Mouse (Mus musculus) v-Abl transformed pro-B cells (cell line): ENCODE results near the gene Lrrc8a.

Experiments used
- in situ Hi-C, 2 experiments: fragments of 400-800 bp; cut with MboI; formaldehyde crosslinking; loops; one replicate each; pipeline ENCODE4 v1.15.1; 2025; ENCODE audit not compliant: unreplicated experiment in 2 of 2

Gene Lrrc8a

DNA sequence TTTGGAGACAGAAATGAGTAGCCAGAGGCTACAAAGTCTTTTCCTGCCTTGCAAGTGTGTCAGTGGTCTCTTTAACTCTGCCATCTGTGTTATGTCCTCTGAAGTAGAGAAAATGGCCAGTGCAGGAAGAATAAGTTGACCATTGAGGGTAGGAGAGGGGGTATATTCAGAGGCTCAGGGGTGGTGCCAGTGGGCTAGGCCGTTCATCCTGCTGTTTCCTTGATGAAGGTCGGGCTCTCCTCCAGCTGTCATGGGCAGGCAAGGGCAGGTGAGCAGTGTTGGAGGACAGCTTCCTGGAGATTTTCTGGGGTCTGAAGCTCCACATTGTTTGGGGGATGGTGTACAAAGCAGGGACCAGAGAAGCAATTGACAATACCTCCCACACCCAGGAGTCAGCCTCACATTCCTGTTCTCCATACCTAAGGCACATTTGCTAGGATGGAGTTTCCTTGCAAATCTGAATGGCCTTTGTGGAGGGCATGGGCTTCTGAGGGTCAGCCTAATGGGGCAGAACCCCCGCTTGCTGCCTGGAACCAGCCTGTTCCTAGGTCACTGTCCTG, 1.5 kb downstream of the Lrrc8a start:
- in situ Hi-C loops, result no loop called here

DNA sequence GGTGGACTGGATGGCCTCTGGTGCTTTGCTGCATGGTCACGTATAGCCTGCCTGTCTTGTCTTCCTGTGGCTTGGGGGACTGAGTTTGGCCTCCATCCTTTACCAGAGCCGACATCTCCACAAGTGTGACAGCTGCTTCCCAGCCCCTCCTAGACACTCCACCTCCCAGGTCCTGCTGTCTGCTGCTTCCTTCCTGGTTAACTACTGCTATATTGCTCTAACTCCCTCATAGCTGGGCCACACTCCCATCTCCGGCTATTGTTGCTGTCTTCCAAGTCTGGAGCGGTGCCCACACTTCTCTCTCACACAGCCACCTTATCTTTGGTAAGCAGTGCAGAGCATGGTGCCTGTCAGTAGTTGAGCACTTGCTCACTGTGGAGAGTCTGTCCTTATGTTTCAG, 2.3 kb downstream of the Lrrc8a start:
- in situ Hi-C loops, result no loop called here

DNA sequence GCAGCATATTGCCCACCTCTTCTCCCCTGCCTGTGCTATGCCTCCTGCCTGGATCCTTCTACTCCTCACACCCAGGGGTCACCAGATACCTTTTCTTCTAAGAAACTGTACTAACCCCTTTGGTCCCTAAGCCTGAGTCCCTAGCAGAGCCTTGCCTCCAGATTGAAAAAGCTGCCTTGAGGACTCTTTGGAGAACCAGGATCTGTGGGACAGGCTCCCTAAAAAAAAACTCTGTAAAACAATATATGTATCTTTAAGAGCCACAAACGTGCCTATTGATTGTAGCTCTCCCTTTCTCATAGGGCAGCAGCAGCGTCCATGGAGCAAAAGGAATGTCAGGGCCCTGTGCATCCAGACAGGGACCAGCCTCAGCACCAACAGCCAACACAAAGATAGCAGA, 2.8 kb downstream of the Lrrc8a start, which contains the start of gene Gm28035:
Gm28035 (plus strand) TSS at position 301 of the 400 bp plus-strand sequence.
- in situ Hi-C loops, result no loop called here

DNA sequence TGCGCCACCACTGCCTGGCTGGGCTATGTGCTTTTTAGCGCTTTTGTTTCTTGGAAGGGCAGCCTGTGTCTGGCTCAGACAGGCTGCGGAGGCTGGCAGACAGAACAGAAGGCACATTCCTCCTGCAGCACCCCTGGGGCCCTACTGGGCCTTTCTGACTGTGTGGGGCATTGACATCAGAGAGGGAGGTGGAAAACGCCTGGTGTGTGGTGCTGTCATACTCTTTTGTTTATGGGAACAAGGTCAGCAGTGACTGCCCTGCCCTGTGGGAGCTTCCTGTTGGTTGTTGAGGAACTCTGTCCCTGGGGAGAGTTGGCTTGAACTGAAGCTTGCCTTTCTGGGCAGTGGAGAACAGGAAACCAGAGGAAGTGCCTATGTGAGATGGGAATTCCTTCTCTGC, 5.0 kb downstream of the Lrrc8a start:
- in situ Hi-C loops, result no loop called here

- in situ Hi-C loops, result no loop called here
These were observed 5.9 kb downstream of the Lrrc8a start for GRCm38 (mm10) chr2:30243391-30243790.

DNA sequence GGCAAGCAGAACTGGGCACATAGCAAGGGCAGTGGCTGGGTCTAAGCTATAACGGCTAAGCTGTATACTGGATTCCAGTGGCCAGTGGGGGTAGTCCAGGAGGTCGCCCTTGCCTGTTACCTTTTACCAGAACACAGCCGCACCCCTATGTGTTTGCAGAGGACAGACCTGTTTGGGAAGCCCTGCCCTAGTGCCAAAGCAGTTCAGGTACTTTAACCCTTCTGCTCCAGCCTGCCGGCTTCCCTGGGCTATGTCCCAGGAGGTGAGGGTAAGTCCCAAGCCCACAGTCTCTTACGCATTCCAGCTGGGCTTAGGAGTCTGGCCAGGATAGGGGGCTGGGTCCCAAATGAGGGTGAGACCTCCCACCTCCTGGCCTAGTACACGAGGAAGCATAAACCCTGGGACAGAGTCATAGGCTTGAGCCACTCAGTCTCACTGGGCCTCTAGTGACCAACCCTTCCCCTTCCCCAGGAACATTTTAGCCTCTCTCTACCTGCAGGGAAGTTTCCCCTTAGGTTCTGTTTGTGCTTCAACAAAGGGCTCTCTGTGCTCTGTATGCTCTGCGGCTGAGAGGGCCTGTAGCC, 7.2 kb downstream of the Lrrc8a start:
- in situ Hi-C loops, result no loop called here

DNA sequence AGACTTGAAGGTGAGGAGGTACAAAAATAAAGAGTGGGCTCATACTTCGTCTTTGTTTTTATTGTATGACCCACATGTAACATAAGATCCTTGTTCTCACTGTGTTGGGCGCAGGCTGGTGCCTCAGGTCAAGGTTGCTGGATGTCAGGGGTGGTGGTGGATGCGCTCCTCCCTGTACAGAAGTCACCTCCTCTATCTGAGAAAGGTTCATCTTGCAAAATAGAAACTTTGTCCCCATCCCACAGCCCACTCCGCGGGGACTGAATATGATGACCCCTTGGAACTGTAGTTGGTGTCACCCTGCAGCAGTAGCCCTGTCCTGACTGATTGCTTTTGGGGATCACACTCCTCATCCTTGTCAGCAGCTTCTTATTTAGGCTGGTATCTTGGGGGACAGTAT, 9.5 kb downstream of the Lrrc8a start:
- in situ Hi-C loops, result no loop called here

GRCm38 (mm10) chr2:30247681-30248080, 10.2 kb downstream of the Lrrc8a start:
- in situ Hi-C loops, result no loop called here

- in situ Hi-C loops, result no loop called here
These were observed 11.7 kb downstream of the Lrrc8a start for GRCm38 (mm10) chr2:30249182-30249581.

GRCm38 (mm10) chr2:30250166-30251128, 12.9 kb downstream of the Lrrc8a start:
- in situ Hi-C loops, result no loop called here

DNA sequence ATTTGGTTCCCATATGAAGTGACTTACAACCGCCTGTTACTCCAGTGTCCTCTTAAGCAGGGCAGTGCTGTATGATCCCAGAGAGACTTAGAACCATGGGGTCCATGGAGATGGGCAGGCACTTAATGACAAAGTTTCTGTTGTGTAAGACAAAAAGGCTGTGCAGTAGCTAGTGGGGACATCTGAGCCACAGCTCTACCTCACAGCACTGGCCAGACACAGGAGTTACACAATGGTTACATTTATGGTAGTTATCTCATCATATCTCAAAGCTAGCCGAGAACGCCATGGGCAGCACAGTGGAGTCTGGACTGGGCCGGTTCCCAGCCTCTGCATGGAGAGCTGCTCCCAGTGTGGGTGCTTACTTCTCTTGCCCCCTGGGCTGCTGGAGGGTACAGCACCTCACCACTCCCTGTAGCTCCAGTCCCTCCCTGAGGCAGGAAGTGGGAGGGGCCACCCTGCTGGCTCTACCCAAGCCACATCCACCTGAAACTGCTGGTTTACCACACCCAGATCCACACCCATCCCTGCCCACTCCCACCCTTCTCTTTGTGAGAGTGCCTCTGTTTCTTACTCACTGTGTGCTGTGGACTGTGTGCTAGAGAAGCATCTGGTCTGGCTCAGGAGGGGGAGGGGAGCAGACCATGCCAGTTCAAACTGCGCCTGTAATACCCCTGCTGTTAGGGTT, 14.0 kb downstream of the Lrrc8a start:
- in situ Hi-C loops, result no loop called here

DNA sequence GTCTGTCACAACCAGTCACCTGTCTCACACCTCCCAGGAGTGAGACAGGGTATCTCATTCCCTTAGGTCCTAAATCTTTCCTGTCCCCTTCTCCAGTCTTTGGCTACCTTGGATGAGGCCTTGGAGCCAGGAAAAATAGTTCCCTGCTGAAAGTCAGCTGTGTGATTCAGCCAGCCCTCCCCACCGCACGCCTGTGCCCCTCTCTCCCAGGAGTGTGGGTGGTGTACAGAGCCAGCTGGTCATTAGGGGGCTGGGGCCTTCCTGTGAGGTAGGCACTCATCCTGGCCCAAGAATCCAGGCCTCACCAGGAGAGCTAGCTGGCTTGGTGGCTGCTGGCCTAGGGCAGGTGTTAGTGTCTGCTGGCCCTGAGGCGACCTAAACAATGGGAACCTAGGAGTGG, 15.0 kb downstream of the Lrrc8a start:
- in situ Hi-C loops, result no loop called here

- in situ Hi-C loops, result no loop called here
These were observed 16.3 kb downstream of the Lrrc8a start for GRCm38 (mm10) chr2:30253809-30254208.

DNA sequence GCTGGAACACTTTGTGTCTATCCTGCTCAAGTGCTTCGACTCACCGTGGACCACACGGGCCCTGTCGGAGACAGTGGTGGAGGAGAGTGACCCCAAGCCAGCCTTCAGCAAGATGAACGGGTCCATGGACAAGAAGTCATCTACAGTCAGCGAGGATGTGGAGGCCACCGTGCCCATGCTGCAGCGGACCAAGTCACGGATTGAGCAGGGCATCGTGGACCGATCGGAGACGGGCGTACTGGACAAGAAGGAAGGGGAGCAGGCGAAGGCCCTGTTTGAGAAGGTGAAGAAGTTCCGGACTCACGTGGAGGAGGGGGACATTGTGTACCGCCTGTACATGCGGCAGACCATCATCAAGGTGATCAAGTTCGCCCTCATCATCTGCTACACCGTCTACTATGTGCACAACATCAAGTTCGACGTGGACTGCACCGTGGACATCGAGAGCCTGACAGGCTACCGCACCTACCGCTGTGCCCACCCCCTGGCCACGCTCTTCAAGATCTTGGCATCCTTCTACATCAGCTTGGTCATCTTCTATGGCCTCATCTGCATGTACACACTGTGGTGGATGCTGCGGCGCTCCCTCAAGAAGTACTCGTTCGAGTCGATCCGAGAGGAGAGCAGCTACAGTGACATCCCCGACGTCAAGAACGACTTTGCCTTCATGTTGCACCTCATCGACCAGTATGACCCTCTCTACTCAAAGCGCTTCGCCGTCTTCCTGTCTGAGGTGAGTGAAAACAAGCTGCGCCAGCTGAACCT, 18.3 kb downstream of the Lrrc8a start:
- in situ Hi-C loops, result loop anchor here in 1 of 2 experiments (5.0 kb wide), 1 partner anchor 84 kb away; the partner anchor contains the start of gene Endog

DNA sequence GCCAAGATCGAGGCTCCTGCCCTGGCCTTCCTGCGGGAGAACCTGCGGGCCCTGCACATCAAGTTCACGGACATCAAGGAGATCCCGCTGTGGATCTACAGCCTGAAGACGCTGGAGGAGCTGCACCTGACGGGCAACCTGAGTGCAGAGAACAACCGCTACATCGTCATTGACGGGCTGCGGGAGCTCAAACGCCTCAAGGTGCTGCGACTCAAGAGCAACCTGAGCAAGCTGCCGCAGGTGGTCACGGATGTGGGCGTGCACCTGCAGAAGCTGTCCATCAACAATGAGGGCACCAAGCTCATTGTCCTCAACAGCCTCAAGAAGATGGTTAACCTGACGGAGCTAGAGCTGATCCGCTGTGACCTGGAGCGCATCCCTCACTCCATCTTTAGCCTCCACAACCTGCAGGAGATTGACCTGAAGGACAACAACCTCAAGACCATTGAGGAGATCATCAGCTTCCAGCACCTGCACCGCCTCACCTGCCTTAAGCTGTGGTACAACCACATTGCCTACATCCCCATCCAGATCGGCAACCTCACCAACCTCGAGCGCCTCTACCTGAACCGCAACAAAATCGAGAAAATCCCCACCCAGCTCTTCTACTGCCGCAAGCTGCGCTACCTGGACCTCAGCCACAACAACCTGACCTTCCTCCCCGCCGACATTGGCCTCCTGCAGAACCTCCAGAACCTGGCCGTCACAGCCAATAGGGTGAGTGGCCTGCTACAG, 19.3 kb downstream of the Lrrc8a start:
- in situ Hi-C loops, result loop anchor here in 1 of 2 experiments (5.0 kb wide), 1 partner anchor 84 kb away; the partner anchor contains the start of gene Endog

DNA sequence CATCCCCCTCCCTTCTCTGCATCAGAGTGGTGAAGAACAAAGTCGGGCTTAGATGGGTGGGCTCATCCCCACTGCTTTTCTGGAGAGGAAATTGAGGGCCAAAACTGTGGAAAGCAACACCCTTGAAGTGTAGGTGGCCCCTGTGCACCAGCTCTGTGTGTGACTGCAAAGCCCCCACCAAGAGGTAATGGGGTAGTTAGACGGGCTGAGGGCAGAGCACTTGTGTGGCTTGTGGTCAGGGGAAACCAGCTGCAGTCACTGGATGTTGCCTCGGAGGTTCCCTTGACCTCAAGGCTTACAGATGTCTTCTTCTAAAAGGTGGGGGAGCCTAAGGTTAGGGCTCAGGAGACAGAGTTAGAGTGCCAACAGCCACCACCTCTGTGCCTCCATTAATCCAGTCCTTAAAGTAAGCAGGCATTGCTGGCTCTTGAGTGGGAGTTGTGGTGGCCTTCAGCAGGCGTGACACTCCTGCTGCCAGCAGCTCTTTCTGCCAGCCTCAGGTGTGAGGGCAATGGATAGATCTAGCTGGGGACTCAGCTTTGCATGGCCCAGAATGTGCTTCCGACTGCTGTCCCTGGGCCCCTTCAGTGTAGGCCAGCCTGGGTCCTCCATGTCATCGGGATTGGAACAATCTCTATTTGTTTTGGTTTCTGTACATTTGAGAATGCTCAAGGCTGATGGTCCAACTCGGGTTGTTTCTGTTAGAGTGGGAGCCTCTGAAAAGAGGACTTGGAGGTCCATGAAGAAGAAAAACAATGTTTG, 20.4 kb downstream of the Lrrc8a start:
- in situ Hi-C loops, result loop anchor here in 1 of 2 experiments (5.0 kb wide), 1 partner anchor 86 kb away; the partner anchor contains the start of gene Endog

- in situ Hi-C loops, result loop anchor here in 1 of 2 experiments (5.0 kb wide), 1 partner anchor 86 kb away; the partner anchor contains the start of gene Endog
These were observed 21.1 kb downstream of the Lrrc8a start for GRCm38 (mm10) chr2:30258600-30258999.
